Mouse (Mus musculus) CH12.LX (cell line): ENCODE measurements around the gene Pitx1. TPM values are rescaled to one million over a fixed set of nuclear protein-coding genes. Genes with fewer than 3 reads are reported as not detected.

Source experiments
- DNase-seq: peaks from one replicate; pipeline ENCODE4 v3.0.0-alpha.2; 2013; ENCODE audit errors: extremely low read depth
- H3K27ac ChIP-seq: 2 replicates; pipeline ENCODE4 v1.5.1; 2012; ENCODE audit warnings: low read depth, mild to moderate bottlenecking, control low read depth, moderate library complexity; ENCODE audit not compliant: insufficient read depth
- H3K27me3 ChIP-seq: replicated peaks from 2 replicates; pipeline ENCODE3; 2012; ENCODE audit warnings: inconsistent platforms
- H3K36me3 ChIP-seq, 2 experiments: replicated peaks in 1 of 2; 2 replicates each; pipeline versions ENCODE3 to v1.6.1; 2012; ENCODE audit warnings: inconsistent platforms in 1 of 2, low read length in 1 of 2, mild to moderate bottlenecking in 1 of 2, mixed read lengths in 1 of 2, moderate library complexity in 1 of 2; ENCODE audit not compliant: control insufficient read depth in 1 of 2, insufficient read depth in 1 of 2
- H3K4me1 ChIP-seq, 2 experiments: 2 replicates each; pipeline ENCODE4 v1.6.1; 2012; ENCODE audit warnings: inconsistent platforms in 1 of 2, moderate library complexity in 1 of 2; ENCODE audit not compliant: insufficient read depth in 2 of 2, control insufficient read depth in 1 of 2
- H3K4me2 ChIP-seq: 2 replicates; pipeline ENCODE4 v1.6.1; 2012; ENCODE audit warnings: low read depth, mild to moderate bottlenecking, control low read depth; ENCODE audit not compliant: poor library complexity, insufficient read depth, severe bottlenecking
- H3K4me3 ChIP-seq, 3 experiments: fragments of 150-350 bp in 1 of 3; sonication (generic) in 1 of 3; replicated peaks in 1 of 3; 2 replicates each; pipeline versions ENCODE3 to v1.5.1; 2011 to 2012; ENCODE audit warnings: low read depth in 2 of 3, low read length in 2 of 3, mild to moderate bottlenecking in 2 of 3, moderate library complexity in 2 of 3, control low read depth in 1 of 3, improper control_type of control experiment in 1 of 3, inconsistent platforms in 1 of 3, mixed read lengths in 1 of 3; ENCODE audit not compliant: poor library complexity in 1 of 3
- H3K79me2 ChIP-seq: replicated peaks from 2 replicates; pipeline ENCODE4 v1.6.1; 2012; ENCODE audit warnings: mild to moderate bottlenecking, moderate library complexity; ENCODE audit not compliant: control insufficient read depth, poor library complexity, insufficient read depth, severe bottlenecking; ENCODE audit errors: extremely low read depth
- H3K9ac ChIP-seq: 2 replicates; pipeline ENCODE4 v1.6.1; 2012; ENCODE audit warnings: low read depth, mild to moderate bottlenecking, control low read depth, moderate library complexity; ENCODE audit not compliant: insufficient read depth
- H3K9me3 ChIP-seq: replicated peaks from 2 replicates; pipeline ENCODE3; 2012; ENCODE audit warnings: low read length, inconsistent platforms, mixed read lengths
- BHLHE40 ChIP-seq: IDR thresholded peaks from 2 replicates; pipeline ENCODE4 v1.6.1; 2011; ENCODE audit warnings: mild to moderate bottlenecking, low read depth, low read length, improper control_type of control experiment
- CHD2 ChIP-seq: IDR thresholded peaks from 2 replicates; pipeline ENCODE4 v1.6.1; 2011; ENCODE audit warnings: low read length, improper control_type of control experiment
- E2F4 ChIP-seq: IDR thresholded peaks from 2 replicates; pipeline ENCODE4 v1.6.1; 2011; ENCODE audit warnings: low read depth, low read length, improper control_type of control experiment; ENCODE audit not compliant: insufficient replicate concordance
- ELF1 ChIP-seq: IDR thresholded peaks from 2 replicates; pipeline ENCODE4 v1.6.1; 2014; ENCODE audit warnings: low read depth, mild to moderate bottlenecking, inconsistent platforms, low read length, improper control_type of control experiment
- ETS1 ChIP-seq: conservative IDR thresholded peaks from 2 replicates; pipeline ENCODE4 v1.6.1; 2012; ENCODE audit warnings: low read depth, mild to moderate bottlenecking, inconsistent platforms, low read length, improper control_type of control experiment, moderate library complexity
- GABPA ChIP-seq: IDR thresholded peaks from 2 replicates; pipeline ENCODE4 v1.6.1; 2012; ENCODE audit warnings: low read depth, low read length, improper control_type of control experiment, inconsistent platforms; ENCODE audit not compliant: insufficient replicate concordance
- HCFC1 ChIP-seq: IDR thresholded peaks from 2 replicates; pipeline ENCODE4 v1.6.1; 2012; ENCODE audit warnings: low read depth, mild to moderate bottlenecking, inconsistent platforms, low read length, improper control_type of control experiment
- JUN ChIP-seq: IDR thresholded peaks from 2 replicates; pipeline ENCODE4 v1.6.1; 2011; ENCODE audit warnings: low read depth, mild to moderate bottlenecking, low read length, improper control_type of control experiment, moderate library complexity; ENCODE audit not compliant: insufficient read depth
- KAT2A ChIP-seq: IDR thresholded peaks from 2 replicates; pipeline ENCODE4 v1.6.1; 2012; ENCODE audit warnings: low read length, improper control_type of control experiment, inconsistent platforms; ENCODE audit not compliant: insufficient replicate concordance
- MAX ChIP-seq: IDR thresholded peaks from 2 replicates; pipeline ENCODE4 v1.6.1; 2011; ENCODE audit warnings: low read length, improper control_type of control experiment
- MAZ ChIP-seq: IDR thresholded peaks from 2 replicates; pipeline ENCODE4 v1.6.1; 2012; ENCODE audit warnings: low read depth, mild to moderate bottlenecking, inconsistent platforms, low read length, improper control_type of control experiment, moderate library complexity
- MEF2A ChIP-seq: IDR thresholded peaks from 2 replicates; pipeline ENCODE4 v1.6.1; 2014; ENCODE audit warnings: low read depth, mild to moderate bottlenecking, inconsistent platforms, low read length, improper control_type of control experiment, borderline replicate concordance
- MXI1 ChIP-seq: IDR thresholded peaks from 2 replicates; pipeline ENCODE4 v1.6.1; 2011; ENCODE audit warnings: mild to moderate bottlenecking, low read depth, low read length, improper control_type of control experiment
- MYC ChIP-seq: IDR thresholded peaks from 2 replicates; pipeline ENCODE4 v1.6.1; 2011; ENCODE audit warnings: low read depth, mild to moderate bottlenecking, improper control_type of control experiment, low read length
- NELFE ChIP-seq: IDR thresholded peaks from 2 replicates; pipeline ENCODE4 v1.6.1; 2011; ENCODE audit warnings: low read depth, low read length, improper control_type of control experiment
- NRF1 ChIP-seq: IDR thresholded peaks from 2 replicates; pipeline ENCODE4 v1.6.1; 2014; ENCODE audit warnings: low read depth, mild to moderate bottlenecking, inconsistent platforms, low read length, improper control_type of control experiment, moderate library complexity
- PAX5 ChIP-seq: IDR thresholded peaks from 2 replicates; pipeline ENCODE4 v1.6.1; 2012; ENCODE audit warnings: low read length, inconsistent platforms, mixed read lengths
- RAD21 ChIP-seq: IDR thresholded peaks from 2 replicates; pipeline ENCODE4 v1.6.1; 2011; ENCODE audit warnings: low read depth, mild to moderate bottlenecking, low read length, improper control_type of control experiment, moderate library complexity
- SIN3A ChIP-seq: IDR thresholded peaks from 2 replicates; pipeline ENCODE4 v1.6.1; 2012; ENCODE audit warnings: low read length, improper control_type of control experiment, inconsistent platforms
- SMC3 ChIP-seq: IDR thresholded peaks from 2 replicates; pipeline ENCODE4 v1.6.1; 2011; ENCODE audit warnings: low read depth, low read length, improper control_type of control experiment
- TCF12 ChIP-seq: IDR thresholded peaks from 2 replicates; pipeline ENCODE4 v1.6.1; 2014; ENCODE audit warnings: low read depth, mild to moderate bottlenecking, inconsistent platforms, low read length, improper control_type of control experiment
- USF1 ChIP-seq: IDR thresholded peaks from 2 replicates; pipeline ENCODE4 v1.6.1; 2014; ENCODE audit warnings: low read depth, mild to moderate bottlenecking, inconsistent platforms, low read length, improper control_type of control experiment
- ZNF384 ChIP-seq: IDR thresholded peaks from 2 replicates; pipeline ENCODE4 v1.6.1; 2012; ENCODE audit warnings: low read depth, low read length, improper control_type of control experiment, inconsistent platforms
- dilution Hi-C: fragments of 300-500 bp; cut with MboI; formaldehyde crosslinking; loops from 2 replicates; pipeline ENCODE4 v1.14.3; 2020; ENCODE audit warnings: low sequenced_read_pairs; ENCODE audit not compliant: extremely low pct_unique_long_range_greater_than_20kb, extremely low pct_ligation_motif_present
- in situ Hi-C: fragments of 300-500 bp; cut with MboI; formaldehyde crosslinking; loops from 3 replicates; pipeline ENCODE4 v1.14.3; 2019; ENCODE audit warnings: low sequenced_read_pairs, low pct_ligation_motif_present, low pct_unique_long_range_greater_than_20kb, mixed read lengths
- polyA plus RNA-seq: library from polyadenylated mRNA; unstranded; fragments of >175 nt; gene quantifications from 2 replicates; pipeline ENCODE4 v1.2.1, GENCODE M21; 2012; ENCODE audit warnings: low read depth; ENCODE audit not compliant: insufficient read length
- total RNA-seq, 2 experiments: library from RNA; depleted of rRNA; stranded (reverse); fragments of 300-350 nt in 1 of 2; fragments of >200 nt in 1 of 2; gene quantifications; 2 replicates each; pipeline ENCODE4 v1.2.3; 2012 to 2014

Pitx1 gene
- total and polyA plus RNA-seq, 3 experiments: not detected

DNA sequence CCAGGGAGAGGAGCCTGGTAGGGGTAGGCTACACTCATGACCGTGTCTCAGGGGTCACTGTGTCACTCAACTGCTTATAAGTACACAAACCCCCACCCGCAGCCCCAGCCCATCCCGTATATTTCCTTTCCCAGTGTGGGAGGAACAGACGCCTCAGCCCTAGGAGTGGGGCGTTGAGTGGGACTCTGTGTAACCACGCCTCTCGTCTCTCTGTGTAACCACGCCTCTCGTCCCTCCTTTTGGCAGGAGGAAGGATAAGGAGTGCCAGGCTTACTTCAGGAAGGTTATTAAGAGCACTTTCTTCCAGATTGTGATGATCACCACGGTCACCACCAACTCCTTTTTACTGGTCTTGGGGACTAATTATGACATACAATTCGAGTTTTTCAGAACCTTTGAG is 49.9 kb downstream of the Pitx1 start:
- Histone ChIP-seq H3K9me3 (peaks cover 3% of the 10 kb centered on the region), H3K79me2 (no peaks in the 10 kb centered on the region), H3K4me3 (no peak overlapping the region), H3K4me1 (no peaks in the 10 kb centered on the region), H3K27ac (no peak overlapping the region), H3K9ac (no peak overlapping the region), H3K27me3 (no peaks in the 10 kb centered on the region), H3K4me2 (no peak overlapping the region), H3K36me3 (no peaks in the 10 kb centered on the region)
- TF ChIP-seq CHD2 (no peak), TCF12 (no peak)
- no peak for DNase-seq
- dilution Hi-C loops: no loop called here
- in situ Hi-C loops: no loop called here

DNA sequence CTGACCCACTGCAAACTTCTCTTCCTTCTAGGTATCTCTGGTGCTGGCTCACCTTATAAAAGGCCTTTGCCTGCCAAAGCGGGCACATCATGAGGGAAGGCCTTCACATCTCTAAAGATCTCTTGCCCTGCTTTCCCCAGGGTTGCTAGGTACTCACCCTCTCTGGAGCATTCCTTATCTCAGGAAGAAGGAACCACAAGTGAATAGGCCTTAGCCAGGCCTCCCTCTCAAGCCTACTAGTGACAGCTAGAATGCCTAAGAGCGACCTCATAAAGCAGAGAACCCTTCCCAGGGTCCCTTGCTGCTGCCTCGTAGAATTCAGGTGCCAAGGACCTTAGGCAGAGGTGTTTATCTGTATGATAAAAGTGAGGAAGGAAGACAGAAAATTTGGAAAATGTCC is 51.7 kb downstream of the Pitx1 start, which contains the start of gene Catsper3:
TSS of gene Catsper3 (plus strand) at position 301 of the 400 bp plus-strand sequence.
- in situ Hi-C loops (no loop called here), dilution Hi-C loops (no loop called here)
- H3K9ac ChIP-seq: no peak within 1 kb of the TSS
- no peaks in the 10 kb centered on the region for H3K36me3 ChIP-seq
- no peak within 1 kb of the TSS for H3K4me3 ChIP-seq
- H3K9me3 ChIP-seq: no peaks in the 10 kb centered on the region
- no peaks in the 10 kb centered on the region for H3K4me1 ChIP-seq
- no peaks in the 10 kb centered on the region for H3K27me3 ChIP-seq
- no peak within 1 kb of the TSS for H3K27ac ChIP-seq
- H3K79me2 ChIP-seq: no peaks in the 10 kb centered on the region
- DNase-seq: no peak
- H3K4me2 ChIP-seq: no peak within 1 kb of the TSS
- TF ChIP-seq ELF1: no peak
- no peak for TF ChIP-seq RAD21
- no peak for TF ChIP-seq ZNF384
- no peak for TF ChIP-seq ETS1
- TF ChIP-seq MYC: no peak
- no peak for TF ChIP-seq MXI1
- no peak for TF ChIP-seq NRF1
- TF ChIP-seq NELFE: no peak
- no peak for TF ChIP-seq E2F4

DNA sequence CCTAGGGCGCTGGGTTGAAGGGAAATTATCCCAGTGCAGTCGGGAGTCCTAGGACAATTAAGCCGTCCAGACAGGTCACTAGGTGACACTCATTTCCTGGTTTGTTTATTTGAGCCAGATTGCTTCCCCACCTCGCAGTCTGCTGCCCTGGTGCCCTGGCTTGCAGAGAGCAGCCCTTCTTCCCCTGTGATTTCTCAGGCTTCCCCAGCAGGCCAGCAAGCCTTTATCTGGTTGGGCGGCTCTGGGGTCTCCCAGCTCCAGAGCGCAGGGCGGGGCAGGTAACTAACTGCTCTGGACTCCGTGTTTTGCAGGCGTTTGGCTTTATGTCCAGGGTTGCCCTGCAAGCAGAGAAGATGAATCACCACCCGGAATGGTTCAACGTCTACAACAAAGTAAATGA is 60.9 kb downstream of the Pitx1 start:
- in situ Hi-C loops: no loop called here
- peaks cover 0 to 14% of the 10 kb centered on the region in 2 experiments for H3K36me3 ChIP-seq
- H3K9me3 ChIP-seq: no peaks in the 10 kb centered on the region
- H3K4me1 ChIP-seq: no peaks in the 10 kb centered on the region
- no peaks in the 10 kb centered on the region for H3K79me2 ChIP-seq
- dilution Hi-C loops: no loop called here
- no peak overlapping the region for H3K27ac ChIP-seq
- TF ChIP-seq ETS1 (no peak), MEF2A (no peak), HCFC1 (no peak), CHD2 (no peak), JUN (no peak), KAT2A (no peak), PAX5 (no peak), SMC3 (no peak), USF1 (no peak), MAZ (no peak), MYC (no peak), MAX (no peak), E2F4 (no peak), NRF1 (no peak), GABPA (no peak), BHLHE40 (no peak), RAD21 (no peak), SIN3A (no peak)
- H3K27me3 ChIP-seq: no peaks in the 10 kb centered on the region
- no peak overlapping the region for H3K9ac ChIP-seq
- no peak for DNase-seq
- no peak overlapping the region for H3K4me2 ChIP-seq
- H3K4me3 ChIP-seq: no peak overlapping the region
